Mouse (Mus musculus): ENCODE results near the gene Gm5726. TPM values are rescaled to one million over a fixed set of nuclear protein-coding genes. Genes with fewer than 3 reads are reported as not detected.
"Not testable (repeated sequence)": the region's sequence is repeated elsewhere in the genome, so short reads cannot be mapped to it uniquely, and the experiment has no call there.

Gene Gm5726
- polyA plus RNA-seq (2016; fragmentation: Nextera tagmentation; extraction: Ambion mirVana), result not detected in 2 replicates

DNA sequence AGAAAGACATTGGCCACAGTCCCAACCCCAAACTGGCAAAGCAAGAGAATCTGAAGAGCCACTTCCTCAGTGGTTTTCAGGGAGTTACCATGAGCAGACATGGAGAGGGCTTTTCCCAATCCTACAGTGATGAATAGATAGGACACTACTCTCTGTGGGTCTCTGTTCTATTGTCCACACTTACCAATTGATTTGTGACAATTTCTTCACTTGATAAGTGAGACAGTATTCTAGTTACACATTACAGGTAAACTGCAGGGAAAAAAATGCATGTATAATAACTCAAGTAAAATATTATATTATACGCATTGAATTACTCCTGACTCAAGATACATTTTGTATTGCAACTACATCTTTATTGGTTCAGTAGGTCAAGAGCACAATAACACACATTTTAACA is at the start of gene Gm5726:
Gm5726 (minus strand) TSS at position 101 of the 400 bp plus-strand sequence.
- not testable (repeated sequence) for H3K27me3 ChIP-seq (ENCODE audit: insufficient read depth, poor library complexity, severe bottlenecking); H3K4me3 ChIP-seq; H3K36me3 ChIP-seq; DNase-seq (ENCODE audit: low spot score); H3K27ac ChIP-seq; H3K4me1 ChIP-seq; H3K9me3 ChIP-seq
- no CpG with 5 or more reads among the region's 1 CpGs for WGBS

DNA sequence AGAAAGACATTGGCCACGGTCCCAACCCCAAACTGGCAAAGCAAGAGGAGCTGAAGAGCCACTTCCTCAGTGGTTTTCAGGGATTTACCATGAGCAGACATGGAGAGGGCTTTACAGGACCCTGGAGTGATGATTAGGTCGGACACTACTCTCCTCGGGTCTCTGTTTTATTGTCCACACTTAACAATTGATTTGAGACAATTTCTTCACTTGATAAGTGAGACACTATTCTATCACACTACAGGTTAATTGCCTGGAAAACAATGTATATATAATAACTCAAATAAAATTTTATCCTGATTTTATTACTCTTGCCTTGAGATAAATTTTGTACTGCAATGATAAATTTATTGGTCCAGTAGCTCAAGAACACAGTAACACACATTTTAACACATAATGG is 30.6 kb upstream of the Gm5726 start, which contains the start of gene Gm4141:
Gm4141 (minus strand) TSS at position 101 of the 400 bp plus-strand sequence.
- WGBS, result no CpG with 5 or more reads among the region's 3 CpGs
- H3K27me3 ChIP-seq (ENCODE audit: insufficient read depth, poor library complexity, severe bottlenecking); H3K36me3 ChIP-seq; DNase-seq (ENCODE audit: low spot score); H3K4me1 ChIP-seq; H3K4me3 ChIP-seq; H3K9me3 ChIP-seq; H3K27ac ChIP-seq: not testable (repeated sequence)

DNA sequence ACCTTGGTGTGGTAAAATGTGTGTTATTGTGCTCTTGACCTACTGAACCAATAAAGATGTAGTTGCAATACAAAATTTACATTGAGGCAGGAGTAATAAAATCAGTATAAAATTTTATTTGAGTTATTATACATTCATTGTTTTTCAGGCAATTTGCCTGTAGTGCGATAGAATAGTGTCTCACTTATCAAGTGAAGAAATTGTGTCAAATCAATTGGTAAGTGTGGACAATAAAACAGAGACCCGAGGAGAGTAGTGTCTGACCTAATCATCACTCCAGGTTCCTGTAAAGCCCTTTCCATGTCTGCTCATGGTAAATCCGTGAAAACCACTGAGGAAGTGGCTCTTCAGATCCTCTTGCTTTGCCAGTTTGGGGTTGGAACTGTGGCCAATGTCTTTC is 12.0 kb downstream of the Gm5726 start, which contains the start of gene Vmn1r104:
Vmn1r104 (plus strand) TSS at position 301 of the 400 bp plus-strand sequence.
- DNase-seq (ENCODE audit: low spot score); H3K36me3 ChIP-seq; H3K9me3 ChIP-seq; H3K27ac ChIP-seq; H3K4me3 ChIP-seq; H3K4me1 ChIP-seq; H3K27me3 ChIP-seq (ENCODE audit: insufficient read depth, poor library complexity, severe bottlenecking): not testable (repeated sequence)
- WGBS, result no CpG with 5 or more reads among the region's 3 CpGs

DNA sequence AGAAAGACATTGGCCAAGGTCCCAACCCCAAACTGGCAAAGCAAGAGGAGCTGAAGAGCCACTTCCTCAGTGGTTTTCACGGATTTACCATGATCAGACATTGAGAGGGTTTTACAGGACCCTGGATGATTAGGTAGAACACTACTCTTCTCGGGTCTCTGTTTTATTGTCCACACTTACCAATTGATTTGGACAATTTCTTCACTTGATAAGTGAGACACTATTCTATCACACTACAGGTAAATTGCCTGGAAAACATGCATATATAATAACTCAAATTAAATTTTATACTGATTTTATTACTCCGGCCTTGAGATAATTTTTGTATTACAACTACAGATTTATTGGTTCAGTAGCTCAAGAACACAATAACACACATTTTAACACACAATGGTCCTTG is 35.1 kb downstream of the Gm5726 start, which contains the start of gene Vmn1r103:
Vmn1r103 (minus strand) TSS at position 101 of the 400 bp plus-strand sequence.
- not testable (repeated sequence) for H3K27me3 ChIP-seq (ENCODE audit: insufficient read depth, poor library complexity, severe bottlenecking); H3K36me3 ChIP-seq; H3K27ac ChIP-seq; H3K4me3 ChIP-seq; H3K9me3 ChIP-seq; DNase-seq (ENCODE audit: low spot score); H3K4me1 ChIP-seq
- WGBS, result no CpG with 5 or more reads among the region's 3 CpGs

Other genes with a start within 250 kb of the Gm5726 start
- gene Gm4133, start 211.7 kb downstream of the Gm5726 start, polyA plus RNA-seq (2016; fragmentation: Nextera tagmentation; extraction: Ambion mirVana), result not detected in 2 replicates
- not detected in 2 replicates for gene Gm5728, start 170.3 kb downstream of the Gm5726 start, polyA plus RNA-seq (2016; fragmentation: Nextera tagmentation; extraction: Ambion mirVana)
- not detected in 2 replicates for gene Vmn1r100, start 127.8 kb downstream of the Gm5726 start, polyA plus RNA-seq (2016; fragmentation: Nextera tagmentation; extraction: Ambion mirVana)
- not detected in 2 replicates for gene Vmn1r101, start 103.2 kb downstream of the Gm5726 start, polyA plus RNA-seq (2016; fragmentation: Nextera tagmentation; extraction: Ambion mirVana)
- gene Gm10670, start 70.8 kb downstream of the Gm5726 start, polyA plus RNA-seq (2016; fragmentation: Nextera tagmentation; extraction: Ambion mirVana), result not detected in 2 replicates
- gene Vmn1r103, start 35.2 kb downstream of the Gm5726 start, polyA plus RNA-seq (2016; fragmentation: Nextera tagmentation; extraction: Ambion mirVana), result not detected in 2 replicates
- not detected in 2 replicates for gene Vmn1r104, start 11.9 kb downstream of the Gm5726 start, polyA plus RNA-seq (2016; fragmentation: Nextera tagmentation; extraction: Ambion mirVana)
- gene Gm4141, start 30.5 kb upstream of the Gm5726 start, polyA plus RNA-seq (2016; fragmentation: Nextera tagmentation; extraction: Ambion mirVana), result not detected in 2 replicates
- not detected in 2 replicates for gene Gm4513, start 53.3 kb upstream of the Gm5726 start, polyA plus RNA-seq (2016; fragmentation: Nextera tagmentation; extraction: Ambion mirVana)
- not detected in 2 replicates for gene Vmn1r107, start 123.2 kb upstream of the Gm5726 start, polyA plus RNA-seq (2016; fragmentation: Nextera tagmentation; extraction: Ambion mirVana)
- gene Vmn1r111, start 157.5 kb upstream of the Gm5726 start, polyA plus RNA-seq (2016; fragmentation: Nextera tagmentation; extraction: Ambion mirVana), result not detected in 2 replicates
- not detected in 2 replicates for gene Gm10668, start 184.9 kb upstream of the Gm5726 start, polyA plus RNA-seq (2016; fragmentation: Nextera tagmentation; extraction: Ambion mirVana)
- gene Vmn1r112, start 225.4 kb upstream of the Gm5726 start, polyA plus RNA-seq (2016; fragmentation: Nextera tagmentation; extraction: Ambion mirVana), result not detected in 2 replicates
- gene Vmn1r113, start 241.5 kb upstream of the Gm5726 start, polyA plus RNA-seq (2016; fragmentation: Nextera tagmentation; extraction: Ambion mirVana), result not detected in 2 replicates